Mouse (Mus musculus) thymus, adult 18-20 months (tissue): ENCODE measurements around the gene Map3k11.
A peak's percentile ranks its signal among the peaks of the same experiment; 100 is the strongest.
"Not testable (repeated sequence)": the region's sequence is repeated elsewhere in the genome, so short reads cannot be mapped to it uniquely, and the experiment has no call there.

Experiments used
- DNase-seq, 2 experiments: peaks; one replicate each; pipeline ENCODE4 v3.0.0; 2022; ENCODE audit warnings: mixed read lengths in 2 of 2

Map3k11 gene

GRCm38 (mm10) chr19:5668372-5668771 lies 20.2 kb upstream of the Map3k11 start:
- no peak for DNase-seq

DNA sequence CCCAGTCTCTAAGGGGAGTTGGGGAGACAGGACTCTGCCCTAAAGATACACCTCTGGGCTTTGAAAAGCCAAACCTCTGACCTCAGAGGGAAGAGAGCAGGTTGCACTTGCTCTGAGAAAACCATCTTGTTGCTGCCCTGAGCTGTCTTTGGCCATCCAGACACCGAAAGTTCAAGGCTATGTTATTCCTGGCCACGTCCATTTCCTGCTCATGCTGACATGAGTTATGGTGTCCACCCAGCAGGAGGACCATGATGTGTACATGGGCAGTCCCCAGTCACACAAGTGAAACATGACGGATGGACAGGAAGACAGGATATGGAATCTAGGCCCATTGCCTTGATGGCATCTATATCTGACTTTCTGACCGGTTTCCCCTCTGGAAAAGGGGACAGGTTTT lies 8.1 kb upstream of the Map3k11 start:
- no peak for DNase-seq

DNA sequence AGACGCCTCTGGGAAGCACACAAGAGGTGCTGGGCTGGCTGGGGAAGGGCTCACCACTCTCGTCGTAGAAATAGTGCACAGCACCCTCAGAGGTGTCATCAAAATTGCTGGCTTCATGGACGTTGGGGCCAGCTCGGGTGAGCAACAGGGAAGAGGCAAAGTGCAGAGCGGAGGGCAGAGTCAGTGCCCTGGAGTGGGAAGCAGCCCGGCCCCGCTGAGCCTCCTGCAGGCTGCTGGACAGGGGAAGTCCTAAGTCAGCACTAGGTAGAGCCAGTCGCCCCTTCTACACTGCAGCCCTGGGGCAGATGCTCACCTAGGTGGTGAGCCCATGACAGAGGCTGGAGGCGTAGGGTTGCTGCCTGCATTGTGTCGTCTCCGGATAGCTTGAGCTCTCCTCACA lies 4.3 kb upstream of the Map3k11 start:
- DNase-seq: no peak

GRCm38 (mm10) chr19:5684985-5685384 lies 3.6 kb upstream of the Map3k11 start:
- no peak for DNase-seq

- no peak for DNase-seq
Measured at GRCm38 (mm10) chr19:5685431-5685830, 3.1 kb upstream of the Map3k11 start.

DNA sequence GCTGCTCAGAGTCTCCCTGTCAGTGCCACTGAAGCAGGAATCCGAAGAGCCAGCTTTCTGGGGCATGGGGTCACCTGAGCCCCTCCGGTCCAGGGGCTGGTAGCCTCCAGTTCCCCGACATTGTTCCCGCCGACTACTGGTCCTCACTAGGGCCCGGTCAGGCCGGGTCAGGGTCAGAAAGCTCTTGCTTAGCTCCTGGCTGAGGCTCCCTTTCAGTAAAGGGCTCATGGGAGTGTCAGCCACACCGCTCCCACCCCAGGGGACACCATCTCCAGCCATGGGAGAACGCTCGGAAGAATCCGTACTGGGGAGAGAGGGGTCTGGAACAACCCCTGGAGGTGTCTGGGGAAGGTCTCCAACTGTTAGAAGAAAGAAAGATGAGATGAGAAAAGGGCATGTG lies 2.7 kb upstream of the Map3k11 start:
- DNase-seq: no peak

DNA sequence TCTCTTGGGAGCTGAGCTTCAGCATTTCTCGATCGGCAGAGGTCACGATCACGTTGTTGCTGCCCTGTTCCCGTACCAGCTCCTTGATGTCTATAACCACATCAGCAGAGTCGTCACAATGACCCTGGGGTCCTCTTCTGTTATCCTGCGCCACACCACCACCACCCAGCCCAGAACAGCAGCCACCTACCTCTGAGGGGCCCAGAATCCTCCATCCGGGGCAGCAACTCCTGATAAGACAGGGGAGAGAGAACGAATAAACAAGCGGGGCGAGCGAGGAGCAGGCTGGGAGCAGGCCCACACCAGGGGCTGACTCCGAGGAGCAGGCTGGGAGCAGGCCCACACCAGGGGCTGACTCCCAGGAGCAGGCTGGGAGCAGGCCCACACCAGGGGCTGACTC lies 2.1 kb upstream of the Map3k11 start:
- DNase-seq: no peak

DNA sequence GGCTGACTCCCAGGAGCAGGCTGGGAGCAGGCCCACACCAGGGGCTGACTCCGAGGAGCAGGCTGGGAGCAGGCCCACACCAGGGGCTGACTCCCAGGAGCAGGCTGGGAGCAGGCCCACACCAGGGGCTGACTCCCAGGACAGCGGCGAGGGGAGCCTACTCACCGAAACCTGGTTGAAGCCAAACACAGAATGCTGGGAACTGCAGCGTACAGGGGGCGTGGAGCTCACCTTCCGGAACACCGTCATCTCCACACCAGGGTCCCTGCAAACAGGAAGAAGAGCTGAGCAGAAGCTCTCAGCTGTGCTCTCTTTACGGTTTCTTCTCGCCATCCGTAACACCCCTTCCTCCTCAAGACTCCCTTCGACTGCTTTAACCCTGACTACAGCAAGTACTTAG lies 1.6 kb upstream of the Map3k11 start:
- DNase-seq: not testable (repeated sequence)

DNA sequence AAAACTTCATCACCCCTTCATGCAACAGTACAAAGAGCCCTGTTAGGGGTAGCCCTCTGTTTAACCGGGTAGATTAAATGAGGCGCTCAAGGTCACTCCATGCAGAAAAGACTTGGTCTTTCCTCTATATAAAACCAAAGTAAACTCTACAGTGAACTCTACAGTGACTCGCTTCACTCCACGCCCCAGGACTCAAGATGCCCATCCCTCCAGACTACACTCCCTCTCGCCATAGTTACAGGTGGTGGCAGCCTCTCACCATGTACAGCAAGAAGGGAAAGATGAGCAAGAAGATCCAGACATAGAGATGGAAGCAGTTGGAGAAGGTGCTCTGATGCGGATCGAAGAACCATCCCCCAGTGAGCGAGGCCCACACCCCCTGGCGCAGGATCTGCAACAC lies 804 bp upstream of the Map3k11 start:
- no peak for DNase-seq

GRCm38 (mm10) chr19:5689088-5689428 lies 516 bp downstream of the Map3k11 start:
- DNase-seq: no peak

DNA sequence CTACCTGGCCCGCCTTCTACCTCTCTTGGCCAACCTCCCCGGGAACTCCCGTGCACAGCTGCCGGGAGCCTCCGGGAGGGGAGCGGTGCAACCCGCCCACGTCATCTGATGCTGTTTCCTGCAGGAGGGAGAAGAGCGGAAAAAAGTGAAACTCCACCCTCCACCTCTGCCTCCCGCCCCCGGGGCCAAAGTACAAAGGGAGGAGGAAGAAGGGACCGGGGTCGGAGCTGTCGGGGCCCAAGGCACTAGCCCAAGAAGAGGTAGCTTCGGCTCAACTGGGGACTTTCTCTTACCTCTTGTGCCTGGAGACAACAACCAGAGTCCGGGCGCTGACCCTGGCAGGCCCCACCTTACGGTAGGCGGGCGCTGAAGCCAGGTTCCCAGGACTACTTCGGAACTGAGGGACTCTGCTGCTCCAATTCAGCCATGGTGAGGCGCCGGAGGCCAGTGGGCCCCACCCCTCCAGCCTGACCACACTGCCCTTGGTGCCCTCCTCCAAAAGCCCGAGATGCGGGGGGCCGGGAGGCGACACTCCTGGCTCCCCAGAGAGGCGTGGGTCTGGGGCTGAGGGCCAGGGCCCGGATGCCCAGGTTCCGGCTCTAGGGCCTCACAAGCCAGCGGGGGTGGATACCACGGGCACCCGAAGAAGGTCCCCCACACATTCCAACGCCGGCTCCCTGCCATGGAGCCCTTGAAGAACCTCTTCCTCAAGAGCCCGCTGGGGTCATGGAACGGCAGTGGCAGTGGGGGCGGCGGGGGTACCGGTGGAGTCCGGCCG lies 1.2 kb downstream of the Map3k11 start:
- peak; percentile 92 to 94 for DNase-seq

DNA sequence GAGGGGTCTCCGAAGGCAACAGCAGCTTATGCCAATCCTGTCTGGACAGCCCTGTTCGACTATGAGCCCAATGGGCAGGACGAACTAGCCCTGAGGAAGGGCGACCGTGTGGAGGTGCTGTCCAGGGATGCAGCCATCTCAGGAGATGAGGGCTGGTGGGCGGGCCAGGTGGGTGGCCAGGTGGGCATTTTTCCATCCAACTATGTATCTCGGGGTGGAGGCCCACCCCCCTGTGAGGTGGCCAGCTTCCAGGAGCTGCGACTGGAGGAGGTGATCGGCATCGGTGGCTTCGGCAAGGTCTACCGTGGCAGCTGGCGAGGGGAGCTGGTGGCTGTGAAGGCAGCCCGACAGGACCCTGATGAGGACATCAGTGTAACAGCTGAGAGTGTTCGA lies 1.8 kb downstream of the Map3k11 start:
- peak in 1 of 2 experiments; percentile 46 for DNase-seq

DNA sequence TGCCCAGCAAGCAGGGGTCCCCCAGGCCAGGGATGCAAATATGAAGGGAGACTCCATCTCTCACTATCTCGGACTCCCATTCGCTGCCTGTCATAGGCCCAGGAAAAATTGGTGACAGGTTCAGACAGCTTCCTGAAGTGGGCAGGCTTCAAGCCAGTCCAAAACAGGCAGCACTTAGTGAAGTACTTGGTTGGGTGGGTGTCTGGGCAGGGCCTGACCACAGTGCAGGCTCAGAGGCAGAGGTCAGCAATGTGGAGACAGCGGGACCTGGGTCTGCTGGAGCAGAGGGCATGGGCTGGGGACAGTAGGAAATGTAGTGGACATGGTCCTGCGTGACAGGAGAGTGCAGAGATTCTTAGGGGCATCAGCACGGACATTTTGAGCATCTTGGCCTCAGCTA lies 3.1 kb downstream of the Map3k11 start:
- no peak for DNase-seq

DNA sequence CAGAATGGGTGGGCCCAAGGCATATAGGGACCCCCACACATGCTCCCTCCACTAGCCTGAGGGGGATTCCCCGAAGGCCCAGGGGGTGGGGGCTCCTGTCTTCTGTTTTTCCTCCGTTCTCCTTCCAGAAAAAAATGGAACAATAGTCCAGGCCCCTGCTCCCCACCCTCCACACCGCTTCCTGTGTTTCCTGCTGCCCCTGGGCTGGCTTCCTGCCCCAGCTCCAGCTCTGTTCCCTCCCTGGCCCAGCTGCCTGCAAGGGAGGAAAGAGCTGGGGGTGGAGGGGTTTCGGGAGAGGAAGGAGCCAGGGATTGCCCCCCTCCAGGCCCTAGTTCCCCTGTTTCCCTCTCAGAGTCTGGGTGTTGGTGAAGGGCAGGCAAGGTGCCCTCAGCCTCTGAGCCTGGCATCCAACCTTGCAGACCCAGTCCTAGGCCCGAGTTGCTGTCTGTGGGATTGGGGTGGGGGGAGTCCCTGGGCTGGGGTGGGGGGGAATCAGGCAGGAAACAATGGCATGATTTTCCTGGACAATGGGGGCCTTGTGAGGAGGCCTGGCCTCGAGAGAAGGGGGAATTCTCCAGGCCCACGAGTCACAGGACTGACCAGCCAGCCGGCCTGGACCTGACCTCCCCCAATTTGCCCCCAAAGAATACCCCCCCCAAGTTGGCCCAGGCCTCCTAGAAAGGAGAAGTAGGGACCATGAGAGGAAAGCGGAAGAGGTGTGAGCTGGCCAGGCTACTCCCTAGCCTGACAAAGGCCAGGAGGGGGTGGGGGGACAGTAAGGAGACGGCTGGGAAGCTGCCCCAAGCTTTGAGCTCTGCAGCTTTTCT lies 3.8 kb downstream of the Map3k11 start:
- DNase-seq: no peak

DNA sequence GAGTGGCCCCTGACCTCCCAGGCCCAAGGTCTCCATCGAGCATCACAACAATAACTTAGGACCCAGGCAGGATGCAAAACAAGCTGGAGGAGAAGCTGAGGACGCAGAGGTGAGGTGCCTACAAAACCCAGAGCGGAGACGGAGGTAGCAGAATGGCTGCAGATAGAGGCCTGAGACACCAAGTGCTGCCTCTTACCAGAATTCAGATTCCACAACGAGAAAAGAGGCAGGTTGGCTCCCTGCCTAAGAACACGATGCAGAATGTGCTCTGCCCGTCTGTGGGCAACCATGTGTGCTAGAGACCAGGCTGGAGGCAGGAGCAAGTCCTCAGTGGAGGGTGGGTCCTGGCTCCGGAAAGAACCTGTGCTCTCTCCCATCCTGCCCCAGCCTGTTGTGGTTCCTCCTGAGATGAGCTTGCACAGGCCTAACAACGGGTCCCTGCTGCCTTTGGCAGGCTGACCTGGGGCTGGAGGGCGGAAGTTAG lies 4.4 kb downstream of the Map3k11 start:
- no peak for DNase-seq

- DNase-seq: no peak
Measured at GRCm38 (mm10) chr19:5693801-5694200, 5.3 kb downstream of the Map3k11 start.

DNA sequence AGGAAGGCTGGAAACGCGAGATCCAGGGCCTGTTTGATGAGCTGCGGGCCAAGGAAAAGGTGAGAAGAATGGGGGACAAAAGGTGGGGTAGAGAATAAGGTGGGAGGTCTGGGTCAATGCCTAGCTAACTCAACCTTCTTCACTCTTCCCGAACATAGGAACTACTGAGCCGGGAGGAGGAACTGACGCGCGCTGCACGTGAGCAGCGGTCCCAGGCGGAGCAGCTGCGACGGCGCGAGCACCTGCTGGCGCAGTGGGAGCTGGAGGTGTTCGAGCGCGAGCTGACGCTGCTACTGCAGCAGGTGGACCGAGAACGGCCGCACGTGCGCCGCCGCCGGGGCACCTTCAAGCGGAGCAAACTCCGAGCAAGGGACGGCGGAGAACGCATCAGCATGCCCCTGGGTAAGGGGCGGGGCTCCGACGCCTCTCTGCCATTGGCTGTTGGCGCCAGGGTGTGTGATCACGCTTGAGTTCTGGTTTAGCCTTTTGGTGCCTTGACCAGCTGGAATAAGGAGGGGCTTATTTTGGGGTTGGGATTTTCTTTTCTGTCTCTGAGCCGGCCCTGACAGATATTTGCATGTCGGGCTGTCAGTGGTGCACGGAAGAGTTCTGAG lies 7.4 kb downstream of the Map3k11 start:
- DNase-seq: no peak

GRCm38 (mm10) chr19:5704163-5704800 lies 15.7 kb downstream of the Map3k11 start, which contains the start of gene Kcnk7:
Gene Kcnk7 (plus strand): TSS chr19:5704367.
- DNase-seq: no peak

DNA sequence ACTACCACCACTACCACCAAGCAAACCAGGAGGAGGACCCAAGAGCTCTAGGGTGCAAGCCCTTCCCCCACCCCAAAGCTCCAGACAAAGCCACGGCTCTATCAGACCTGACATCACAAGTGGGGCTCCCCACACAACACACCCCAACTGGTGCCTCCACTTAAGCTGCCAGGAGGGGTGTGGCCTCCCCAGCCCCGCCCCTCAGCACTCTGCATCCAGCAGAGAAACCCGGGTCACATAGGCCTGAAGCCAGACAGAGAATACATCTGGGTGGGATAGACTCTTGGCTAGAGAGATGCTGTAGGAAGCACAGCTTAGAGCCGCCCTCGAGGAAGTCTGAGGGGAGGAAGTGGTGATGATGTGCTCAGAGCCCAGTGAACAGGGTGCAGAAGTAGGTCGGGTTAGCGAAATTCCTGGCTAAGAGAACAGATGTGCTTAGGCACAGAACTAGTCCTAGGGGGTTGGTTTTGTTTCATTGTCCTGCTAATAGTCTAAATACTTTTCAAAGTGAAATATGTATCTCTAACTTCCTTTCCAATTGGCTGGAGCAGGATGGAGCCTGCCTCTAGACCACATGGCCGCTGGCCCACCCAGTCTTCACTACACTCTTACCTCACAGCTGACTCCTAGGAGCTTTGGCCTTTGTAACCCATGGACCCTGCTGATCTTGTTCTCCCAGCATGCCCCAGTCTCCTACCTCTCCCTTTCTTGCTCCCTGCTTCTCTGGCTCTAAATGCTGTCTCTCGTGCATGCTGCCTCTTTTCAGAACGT lies 16.4 kb downstream of the Map3k11 start:
- no peak for DNase-seq

- DNase-seq: no peak
Measured at GRCm38 (mm10) chr19:5710068-5710467, 21.5 kb downstream of the Map3k11 start.

DNA sequence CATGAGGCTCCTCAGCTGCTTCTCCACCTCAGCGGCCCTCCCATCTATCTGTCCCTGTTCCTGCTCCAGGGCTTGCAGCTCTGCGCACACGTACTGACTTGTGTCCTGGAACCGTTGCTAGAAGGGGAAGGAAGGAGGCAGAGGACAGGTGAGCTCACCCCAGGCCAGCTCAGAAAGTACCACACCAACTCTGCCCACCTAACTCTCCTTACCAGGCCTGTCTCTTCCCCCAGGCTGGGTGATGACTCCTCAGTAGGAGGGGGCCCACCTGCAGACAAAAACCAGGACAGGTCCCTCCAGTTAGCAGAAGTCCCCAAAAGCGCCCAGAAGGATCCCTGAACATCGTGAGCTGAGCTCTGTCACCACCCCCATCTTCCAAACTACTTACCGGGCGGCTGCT lies 22.0 kb downstream of the Map3k11 start:
- DNase-seq: no peak

GRCm38 (mm10) chr19:5711218-5711617 lies 22.7 kb downstream of the Map3k11 start:
- peak in 1 of 2 experiments; percentile 25 for DNase-seq
